Mouse (Mus musculus): ENCODE data around the gene Sertad2.

Sertad2 gene

DNA sequence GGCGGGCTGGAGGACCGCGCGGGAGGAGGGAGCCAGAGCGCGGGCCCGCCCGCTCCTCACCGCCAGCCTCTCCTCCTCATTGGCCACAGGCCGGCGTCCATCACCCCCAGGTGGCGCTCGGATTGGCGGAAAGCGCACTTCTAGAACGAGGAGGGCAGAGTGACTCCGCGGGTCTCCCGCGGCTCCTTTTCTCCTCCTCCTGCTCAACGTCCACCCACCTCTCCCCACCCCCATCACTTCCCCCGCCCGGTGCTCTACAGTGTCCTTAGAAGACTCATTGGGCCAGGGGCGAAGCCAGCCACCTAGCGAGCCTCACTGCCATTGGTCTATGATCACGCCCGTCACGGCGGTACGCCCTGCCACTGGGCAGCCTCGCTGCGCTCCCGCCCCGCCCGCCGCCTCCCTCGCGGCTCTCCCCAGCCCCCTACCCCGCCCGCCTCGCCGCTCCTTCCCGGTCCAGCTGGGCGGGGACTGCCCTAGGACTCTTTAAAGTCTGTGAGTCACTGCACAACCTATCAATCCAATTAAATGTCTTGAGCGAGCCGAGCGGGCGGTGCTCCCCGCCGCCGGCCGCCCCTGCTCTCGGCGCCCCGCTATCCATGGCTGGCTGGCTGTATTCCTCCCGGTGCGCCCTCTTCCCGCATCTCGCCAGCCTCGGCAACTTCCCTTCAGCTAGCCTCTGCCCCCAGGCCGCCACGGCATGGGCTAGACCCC is at the start of gene Sertad2:
Gene Sertad2, plus strand, starts transcription at position 515 of the 714 bp plus-strand sequence.
- peak; percentile 100 for DNase-seq (ENCODE audit: low spot score in 2 of 2)

DNA sequence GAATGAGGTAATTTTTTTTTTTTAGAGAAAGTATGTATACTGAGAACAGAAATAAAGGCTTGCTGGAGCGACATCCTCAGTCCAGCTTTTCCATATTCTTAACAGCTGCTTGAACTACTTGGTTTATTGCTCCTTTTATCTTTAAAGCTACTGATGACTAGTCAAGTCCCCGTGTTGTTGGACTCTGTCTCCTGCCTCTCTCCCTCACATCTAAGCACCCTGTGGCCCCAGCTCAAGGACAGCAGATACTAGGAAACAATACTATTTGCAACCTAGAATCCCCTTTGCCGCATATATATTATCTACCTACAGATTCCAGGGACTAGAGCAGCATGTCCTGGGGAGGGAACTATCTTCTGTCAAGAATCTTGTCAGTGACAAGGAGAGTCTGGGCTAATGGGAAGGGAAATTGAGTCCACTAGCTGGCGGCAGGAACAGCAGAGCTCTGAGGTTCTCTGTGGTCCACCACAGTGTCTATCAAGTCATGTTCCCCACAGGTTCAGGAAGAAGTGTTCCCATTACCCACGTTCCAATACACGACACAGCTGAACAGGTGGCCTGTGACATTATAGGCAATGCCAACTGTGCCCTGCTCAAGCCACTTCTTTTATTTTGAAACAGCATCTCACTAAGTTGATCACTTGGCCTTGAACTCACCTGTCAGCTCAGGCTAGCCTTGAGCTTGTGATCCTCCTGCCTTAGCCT is 49.0 kb upstream of the Sertad2 start:
- DNase-seq (ENCODE audit: low spot score in 2 of 2), result no peak

DNA sequence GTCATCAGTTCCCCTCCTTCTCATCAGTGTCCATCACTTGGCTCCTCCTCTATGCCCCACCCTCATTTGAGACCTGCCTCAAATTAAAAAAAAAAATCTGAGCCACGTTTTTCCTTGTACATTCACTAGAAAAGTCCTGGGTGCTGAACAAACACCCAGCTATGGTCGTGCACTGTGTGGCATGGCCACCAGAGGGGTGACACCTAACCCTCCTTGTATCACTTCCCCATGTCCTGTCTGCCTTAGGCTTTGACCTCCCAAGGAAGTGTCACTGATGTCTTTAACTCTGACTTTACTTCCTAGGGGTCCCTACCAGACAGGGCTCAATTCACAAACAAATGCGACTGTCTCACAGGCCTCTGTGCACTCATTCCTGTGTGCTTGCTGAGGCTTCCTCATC is 42.5 kb upstream of the Sertad2 start:
- DNase-seq (ENCODE audit: low spot score in 2 of 2), result no peak

DNA sequence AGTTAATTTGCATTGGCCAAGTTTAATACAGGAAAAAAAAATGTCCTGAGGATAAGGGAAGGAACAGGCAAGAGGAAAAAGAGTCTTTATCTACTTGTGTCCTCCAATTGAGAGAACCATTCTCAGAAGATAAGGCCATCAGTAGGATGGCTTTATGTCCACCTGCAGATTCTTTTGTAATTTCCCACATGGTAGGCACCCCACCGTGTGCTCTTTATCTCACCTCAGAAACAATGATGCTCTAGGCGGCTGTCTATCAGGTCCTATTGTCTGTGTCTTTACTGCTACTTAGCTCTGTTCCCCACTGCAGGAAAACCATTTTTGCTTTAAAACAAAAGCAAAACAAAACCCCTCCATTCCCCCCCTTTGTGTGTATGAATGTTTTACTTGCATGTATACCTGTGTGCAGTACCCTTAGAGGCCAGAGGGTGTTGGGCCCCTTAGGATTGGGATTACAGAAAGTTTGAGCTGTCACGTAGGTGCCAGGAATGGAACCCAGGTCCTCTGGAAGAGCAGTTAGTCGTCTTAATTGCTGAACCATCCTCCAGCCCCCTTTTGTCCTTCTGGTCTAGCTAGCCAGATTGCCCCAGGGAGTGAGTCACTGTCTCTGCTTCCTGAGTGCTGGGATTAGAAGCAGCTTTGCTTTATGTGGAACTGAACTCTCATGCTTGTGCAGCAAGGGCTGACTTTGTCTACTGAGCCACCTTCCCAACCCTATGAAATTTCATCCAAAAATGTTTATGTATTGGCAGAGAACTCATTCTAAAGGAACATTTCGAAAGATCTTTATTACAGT is 41.7 kb upstream of the Sertad2 start:
- no peak for DNase-seq (ENCODE audit: low spot score in 2 of 2)

DNA sequence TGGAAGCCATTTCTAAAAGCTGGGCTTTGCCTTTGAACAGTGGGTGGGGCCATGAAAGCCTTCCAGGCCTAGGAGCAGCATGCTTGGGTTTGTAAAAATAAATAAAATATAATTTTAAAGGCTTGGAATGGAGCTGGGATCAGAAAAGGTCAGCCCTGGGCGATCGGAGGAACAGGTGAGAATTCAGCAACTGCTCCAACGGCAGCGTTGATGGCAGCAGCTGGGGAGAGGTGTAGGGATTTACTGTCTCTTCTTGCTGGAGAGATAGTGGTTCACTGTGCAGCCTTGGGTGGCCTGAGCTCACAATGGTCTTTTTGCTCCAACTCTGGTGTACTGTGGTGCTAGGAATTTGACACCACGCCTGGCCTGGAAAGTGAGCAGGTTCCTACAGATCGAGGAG is 29.5 kb upstream of the Sertad2 start:
- DNase-seq (ENCODE audit: low spot score in 2 of 2), result no peak

DNA sequence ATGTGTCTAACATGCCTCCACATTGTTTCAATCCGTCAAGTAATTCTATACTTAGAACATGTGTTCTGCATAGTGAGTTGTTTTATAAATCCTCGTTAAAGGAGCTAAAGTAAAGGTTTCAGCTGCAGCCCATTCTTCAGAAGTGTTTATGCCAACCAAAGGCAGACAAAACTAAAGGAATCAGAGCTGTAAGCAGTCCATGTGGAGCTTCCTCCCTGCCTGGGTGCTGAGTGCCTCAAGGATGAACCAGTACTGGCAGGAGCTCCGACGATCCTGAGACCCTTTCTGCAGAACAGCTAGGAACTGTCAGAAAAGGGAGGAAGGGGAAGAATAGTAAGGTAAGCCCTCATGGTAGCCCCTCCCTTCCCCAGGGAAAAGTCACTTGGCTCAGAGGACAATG is 28.3 kb upstream of the Sertad2 start:
- DNase-seq (ENCODE audit: low spot score in 2 of 2), result no peak

DNA sequence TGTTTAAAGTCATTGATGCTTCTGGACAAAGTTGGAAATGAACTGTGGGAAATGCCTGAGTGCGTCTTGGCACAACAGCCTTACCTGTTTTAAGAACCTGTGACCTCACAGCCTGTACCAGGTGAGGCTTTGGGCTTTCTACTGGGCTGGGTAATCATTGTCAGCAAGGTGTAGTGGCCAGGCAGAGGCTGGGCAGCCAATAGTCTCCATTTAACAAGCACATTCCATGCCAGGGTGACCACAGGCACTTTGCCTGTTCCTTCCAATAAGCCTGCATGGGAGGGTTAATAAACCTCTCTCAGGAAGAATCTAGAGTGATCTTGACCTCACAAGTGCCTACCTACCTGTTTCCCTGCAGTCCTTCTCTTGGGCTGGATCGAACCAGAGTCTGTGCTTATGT is 21.7 kb upstream of the Sertad2 start:
- DNase-seq (ENCODE audit: low spot score in 2 of 2), result no peak

DNA sequence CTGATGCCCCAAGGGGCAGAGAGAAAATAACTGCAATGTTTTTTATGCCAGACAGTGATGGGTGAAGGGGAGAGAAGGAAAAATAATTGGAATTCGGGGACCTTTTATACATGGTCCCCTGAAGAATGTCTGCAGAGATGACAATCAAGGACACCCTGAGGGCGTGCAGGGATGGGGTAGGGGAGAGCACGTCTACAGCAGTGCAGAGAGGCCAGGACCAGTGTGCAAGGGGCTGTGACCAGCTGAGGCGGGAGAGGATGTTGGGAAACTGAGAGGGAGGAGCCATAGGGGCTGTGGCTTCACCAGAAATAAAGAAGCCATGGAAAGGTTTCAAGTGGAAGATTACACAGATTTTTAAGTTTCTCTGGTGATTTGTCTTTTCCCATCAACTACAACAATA is 20.3 kb upstream of the Sertad2 start:
- DNase-seq (ENCODE audit: low spot score in 2 of 2), result no peak

DNA sequence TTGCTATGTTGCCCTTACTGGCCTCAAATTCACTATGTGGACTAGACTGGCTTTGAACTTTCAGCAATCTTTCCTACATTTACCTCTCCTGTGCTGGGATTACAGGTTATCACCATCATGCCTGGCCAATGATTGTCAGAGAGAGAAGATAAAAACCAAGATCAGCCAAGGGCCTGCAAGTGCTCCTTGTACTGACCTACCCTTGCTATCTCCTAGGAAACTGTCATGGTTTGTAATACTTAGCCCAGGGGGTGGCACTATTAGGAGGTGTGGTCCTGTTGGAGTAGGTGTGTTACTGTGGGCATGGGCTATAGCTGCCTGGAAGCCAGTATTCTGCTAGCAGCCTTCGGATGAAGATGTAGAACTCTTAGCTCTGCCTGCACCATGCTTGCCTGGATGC is 18.6 kb upstream of the Sertad2 start:
- no peak for DNase-seq (ENCODE audit: low spot score in 2 of 2)

DNA sequence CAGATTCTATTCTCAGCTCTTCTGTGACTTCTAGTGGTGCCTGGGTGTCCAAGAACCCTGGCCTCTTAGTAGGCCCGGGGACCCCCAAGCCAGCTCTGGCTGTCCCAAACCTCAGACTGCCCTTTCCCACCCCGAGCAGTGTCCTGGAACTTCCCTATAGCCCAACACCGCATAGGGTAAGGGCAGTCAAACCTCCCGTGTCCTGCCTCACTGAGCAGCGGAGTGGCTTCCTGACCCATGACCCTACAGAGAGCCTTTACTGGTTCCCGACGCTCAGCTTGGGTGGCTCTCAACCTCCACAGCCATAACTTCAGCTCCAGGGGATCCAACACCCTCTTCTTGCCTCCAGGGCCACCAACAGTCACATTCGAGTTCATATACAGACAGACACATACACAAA is 17.1 kb upstream of the Sertad2 start:
- no peak for DNase-seq (ENCODE audit: low spot score in 2 of 2)

DNA sequence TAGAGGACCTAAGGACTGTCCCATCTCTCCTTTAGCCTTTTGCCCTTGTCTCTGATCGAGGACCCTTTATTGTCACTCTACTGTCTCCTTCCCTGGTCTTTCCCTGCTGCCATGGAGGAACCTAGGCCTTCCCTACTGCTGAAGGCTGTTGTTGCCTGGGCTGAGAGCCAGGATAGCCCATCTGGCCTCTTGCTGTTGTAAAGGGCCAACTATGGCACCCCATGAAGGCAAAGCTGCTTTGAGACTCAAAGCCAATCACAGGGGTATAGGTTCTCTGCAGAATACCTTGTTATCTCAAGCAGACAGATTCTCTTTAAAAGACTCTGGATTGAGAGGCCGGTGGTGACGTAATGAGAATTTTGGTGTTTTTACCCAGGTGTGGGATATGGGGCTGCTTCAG is 15.2 kb upstream of the Sertad2 start:
- DNase-seq (ENCODE audit: low spot score in 2 of 2), result no peak

DNA sequence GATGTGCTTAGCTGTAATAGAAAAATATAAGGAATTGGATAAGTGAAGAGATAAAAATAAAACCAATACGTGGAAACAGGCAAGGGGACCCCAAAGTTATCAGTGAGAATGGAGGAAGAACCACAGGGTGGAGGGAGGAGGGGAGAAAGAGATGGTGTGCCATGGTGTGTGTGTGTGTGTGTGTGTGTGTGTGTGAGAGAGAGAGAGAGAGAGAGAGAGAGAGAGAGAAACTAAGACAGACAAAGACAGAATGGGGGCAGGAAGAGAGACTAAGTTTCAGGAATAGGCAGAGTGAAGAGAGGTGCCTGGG is 11.4 kb upstream of the Sertad2 start:
- DNase-seq (ENCODE audit: low spot score in 2 of 2), result no peak

DNA sequence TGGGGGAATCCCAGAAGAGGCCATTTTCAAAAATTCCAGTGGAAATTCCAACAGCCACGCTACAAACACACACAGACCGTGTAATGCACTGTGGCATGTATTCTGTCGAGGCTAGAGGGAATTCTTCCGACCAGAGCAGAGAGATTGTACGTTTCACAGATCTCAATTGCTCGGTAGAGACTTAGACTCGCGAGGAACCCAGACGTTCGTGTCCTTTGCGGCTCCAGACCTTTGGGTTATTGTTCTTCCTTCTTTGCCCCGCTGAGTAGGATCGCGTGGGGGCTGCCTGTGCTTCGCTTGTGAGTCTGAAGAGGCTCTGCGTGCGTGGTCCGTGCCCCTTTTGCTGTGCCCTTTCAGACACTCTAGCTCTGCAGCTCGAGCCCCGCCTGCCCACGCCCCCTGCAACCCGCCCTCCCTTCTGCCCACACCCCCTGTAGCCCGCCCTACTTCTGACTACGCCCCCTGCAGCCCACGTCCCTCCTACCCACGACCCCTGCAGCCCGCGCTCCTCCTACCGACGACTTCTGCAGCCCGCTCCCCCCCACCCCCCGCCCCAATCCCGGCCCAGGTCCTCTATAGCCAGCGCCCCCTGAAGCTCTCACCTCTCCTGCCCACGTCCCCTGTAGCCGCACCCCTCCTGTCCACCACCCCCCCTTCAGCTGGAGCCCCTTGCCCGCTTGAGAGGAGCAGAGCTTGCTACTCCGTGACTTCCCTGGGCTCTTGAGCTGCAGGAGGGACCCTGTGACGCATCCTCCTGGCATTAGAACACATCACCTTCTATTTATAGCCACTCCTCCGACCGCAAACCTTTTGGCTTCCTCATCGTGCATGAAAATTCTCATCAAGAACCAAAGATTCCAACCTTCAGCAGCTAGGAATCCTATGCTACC is 10.8 kb upstream of the Sertad2 start:
- DNase-seq (ENCODE audit: low spot score in 2 of 2), result peak; percentile 15 to 19

DNA sequence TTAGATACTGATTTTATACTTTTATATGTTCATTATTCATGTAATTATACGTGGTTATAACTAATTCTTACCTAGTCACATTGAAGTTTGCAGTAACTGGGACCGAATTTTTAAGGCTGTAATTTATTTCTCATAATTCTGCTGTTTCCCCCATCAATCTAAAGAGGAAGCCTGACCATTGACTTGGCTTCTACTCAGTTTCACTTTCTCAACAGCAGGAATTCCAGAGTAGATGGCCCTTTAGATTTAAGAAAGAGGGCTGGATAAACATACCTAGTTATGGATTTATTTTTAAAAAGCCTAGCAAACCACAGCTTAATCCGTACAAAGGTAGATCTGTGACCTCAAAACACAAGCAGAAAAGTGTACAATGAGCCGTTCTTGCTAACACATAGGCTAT is 9.8 kb upstream of the Sertad2 start:
- no peak for DNase-seq (ENCODE audit: low spot score in 2 of 2)

DNA sequence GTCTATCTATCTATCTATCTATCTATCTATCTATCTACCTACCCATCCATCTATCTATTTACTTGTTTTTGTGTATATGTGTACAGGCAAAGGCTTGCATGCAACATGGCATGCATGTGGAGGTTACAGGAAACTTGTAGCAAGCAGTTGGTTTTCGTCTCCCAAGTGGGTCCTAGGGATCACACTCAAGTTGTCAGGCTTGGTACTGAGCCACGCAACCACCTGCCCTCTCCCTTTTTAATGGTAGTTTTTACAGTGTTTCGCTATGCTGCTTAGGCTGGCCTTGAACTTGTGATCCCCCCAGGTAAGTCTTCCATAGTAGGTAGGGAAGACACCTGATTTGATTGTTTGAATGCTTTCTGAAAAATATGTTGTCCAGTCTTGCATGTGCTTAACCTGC is 5.8 kb upstream of the Sertad2 start:
- no peak for DNase-seq (ENCODE audit: low spot score in 2 of 2)

DNA sequence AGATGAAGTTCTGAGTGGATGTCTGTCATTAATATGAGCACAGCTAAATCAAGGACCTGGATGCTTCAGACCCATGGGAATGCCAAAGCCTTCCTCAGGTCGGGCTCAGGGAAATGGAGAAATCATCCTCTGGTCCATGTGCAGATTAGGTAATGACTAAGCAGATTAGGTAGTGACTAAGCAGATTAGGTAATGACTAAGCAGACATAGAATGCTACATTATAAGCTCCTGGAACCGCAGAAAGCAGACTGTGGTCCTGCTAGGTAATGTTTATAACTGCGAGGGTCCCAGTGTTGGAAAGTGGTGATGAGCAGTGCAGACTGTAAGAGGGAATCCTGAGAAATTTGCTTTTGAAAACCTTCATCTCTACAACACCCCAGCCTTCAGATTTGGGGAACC is 4.6 kb upstream of the Sertad2 start:
- DNase-seq (ENCODE audit: low spot score in 2 of 2), result no peak

DNA sequence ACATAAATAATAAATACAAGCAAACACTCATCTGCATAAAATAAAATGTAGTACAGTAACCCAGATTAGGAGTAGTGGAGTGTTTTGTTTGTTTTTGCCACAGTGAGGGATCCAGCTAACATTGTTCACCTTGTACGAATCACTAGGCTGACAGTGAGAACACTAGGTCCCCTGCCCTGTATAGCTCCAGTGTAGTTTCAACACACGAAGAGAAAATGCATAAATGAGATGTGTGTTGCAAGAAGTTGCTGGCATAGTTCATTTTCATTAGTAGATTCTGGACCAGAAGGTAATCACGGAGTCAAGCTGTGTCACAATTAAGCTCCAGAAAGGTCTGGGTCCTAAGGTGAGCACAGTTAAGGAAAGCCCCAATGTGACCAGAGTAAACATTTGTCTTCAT is 1.8 kb upstream of the Sertad2 start:
- no peak for DNase-seq (ENCODE audit: low spot score in 2 of 2)

DNA sequence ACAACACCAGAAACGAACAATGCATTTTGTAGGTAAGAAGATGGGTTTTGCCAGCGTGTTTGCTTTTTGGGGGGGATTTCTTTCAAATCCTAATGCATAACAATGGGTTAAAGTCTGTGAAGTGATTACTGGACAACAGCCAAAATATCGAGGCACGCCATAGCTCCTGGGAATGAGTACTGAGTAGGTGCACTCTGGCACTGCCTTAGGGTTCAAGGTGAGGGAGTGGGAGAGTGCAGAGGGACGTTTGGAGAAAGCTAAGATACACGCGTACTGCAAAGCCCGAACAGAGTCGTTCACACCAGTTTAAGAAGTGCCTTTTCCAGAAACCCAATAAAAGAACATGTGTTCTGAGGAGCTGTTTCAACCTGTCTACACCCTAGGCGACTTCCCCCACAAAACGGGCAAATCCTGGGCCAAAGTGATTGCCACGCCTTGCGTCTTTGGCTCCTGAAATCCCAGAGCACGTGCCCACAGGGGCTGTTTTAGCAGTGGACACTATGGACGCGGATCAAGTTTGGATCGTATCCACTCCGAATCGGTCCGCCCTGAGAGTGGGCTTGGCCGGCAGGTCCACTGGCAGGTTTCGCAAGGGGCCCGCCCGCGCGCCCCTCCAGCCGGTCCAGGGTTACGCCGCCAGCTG is 937 bp upstream of the Sertad2 start:
- DNase-seq (ENCODE audit: low spot score in 2 of 2), result peak in 1 of 2 experiments; percentile 11

DNA sequence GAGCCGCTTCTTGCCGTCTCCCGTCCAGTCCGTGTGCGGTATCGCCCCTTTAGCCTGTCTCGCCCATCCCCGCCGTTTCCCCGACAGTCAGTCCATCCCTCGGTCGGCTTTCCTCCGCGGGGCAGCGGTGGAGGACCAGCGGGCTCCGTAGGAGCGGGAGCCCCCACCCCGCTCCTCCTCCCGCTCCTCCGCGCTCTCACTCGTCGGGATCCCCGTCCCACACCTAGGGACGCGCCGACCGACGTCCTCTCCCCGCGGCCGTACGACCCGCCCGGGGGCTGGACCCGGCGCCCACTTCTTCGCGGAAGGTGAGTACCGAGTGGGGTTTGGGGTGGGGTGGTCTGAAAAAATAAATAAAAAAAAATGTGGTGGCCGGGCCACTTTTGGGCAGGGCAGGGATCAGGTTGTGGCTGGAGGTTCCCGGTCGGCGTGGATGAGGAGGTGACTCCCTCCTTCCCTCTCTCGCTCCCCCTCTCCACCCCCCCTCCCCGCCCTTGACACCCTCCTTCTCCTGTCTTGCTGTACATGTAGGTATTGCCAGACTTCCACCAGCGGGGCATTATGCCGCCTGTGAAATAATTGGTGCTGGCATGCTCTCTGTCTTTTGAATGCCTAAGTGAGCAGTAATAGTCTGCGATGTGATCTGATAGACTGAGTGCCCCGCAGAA is 534 bp downstream of the Sertad2 start:
- DNase-seq (ENCODE audit: low spot score in 2 of 2), result no peak

DNA sequence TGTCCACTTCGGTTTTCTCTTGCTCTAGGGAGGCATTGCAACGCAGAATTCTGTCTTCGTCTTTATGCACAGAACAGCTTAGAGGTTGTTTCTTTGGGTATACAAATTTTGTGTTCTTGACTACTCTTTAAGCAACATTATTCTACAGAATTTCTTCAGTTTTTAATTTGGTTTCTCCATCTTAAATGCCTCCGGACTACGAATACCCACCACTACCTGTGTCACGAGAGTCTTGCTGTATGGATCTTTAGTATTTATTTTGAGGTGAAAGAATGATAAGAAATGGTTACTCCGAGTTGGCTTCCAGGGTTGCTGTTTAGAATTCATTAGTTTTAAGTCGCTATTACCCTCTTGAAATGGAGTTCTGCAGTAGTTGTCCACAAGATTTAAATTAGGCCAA is 1.3 kb downstream of the Sertad2 start:
- no peak for DNase-seq (ENCODE audit: low spot score in 2 of 2)
